Mouse (Mus musculus) MEL (cell line): ENCODE results near the gene Slc30a1.

Experiments used
- CTCF ChIP-seq, 3 experiments: IDR thresholded peaks in 2 of 3; conservative IDR thresholded peaks in 1 of 3; 2 replicates each; pipeline ENCODE4 v1.5.1; 2011 to 2012; ENCODE audit warnings: low read length in 3 of 3, low read depth in 2 of 3, mild to moderate bottlenecking in 2 of 3, improper control_type of control experiment in 1 of 3, inconsistent platforms in 1 of 3, mixed read lengths in 1 of 3, moderate library complexity in 1 of 3; ENCODE audit not compliant: control insufficient read depth in 1 of 3, insufficient read depth in 1 of 3, poor library complexity in 1 of 3, severe bottlenecking in 1 of 3
- MAFK ChIP-seq: IDR thresholded peaks from 2 replicates; pipeline ENCODE4 v1.6.1; 2011; ENCODE audit warnings: low read depth, mild to moderate bottlenecking, low read length, improper control_type of control experiment, borderline replicate concordance
- MAX ChIP-seq: IDR thresholded peaks from 2 replicates; pipeline ENCODE4 v1.6.1; 2011; ENCODE audit warnings: low read length, improper control_type of control experiment
- NELFE ChIP-seq: IDR thresholded peaks from 2 replicates; pipeline ENCODE4 v1.6.1; 2011; ENCODE audit warnings: low read depth, low read length, improper control_type of control experiment
- POLR2A ChIP-seq, 2 experiments: IDR thresholded peaks; 2 replicates each; pipeline ENCODE4 v1.6.1; 2011 to 2012; ENCODE audit warnings: low read length in 2 of 2, mild to moderate bottlenecking in 2 of 2, control low read depth in 1 of 2, improper control_type of control experiment in 1 of 2, low read depth in 1 of 2, moderate library complexity in 1 of 2; ENCODE audit not compliant: control insufficient read depth in 1 of 2, insufficient read depth in 1 of 2, poor library complexity in 1 of 2
- USF1 ChIP-seq: IDR thresholded peaks from 2 replicates; pipeline ENCODE4 v1.6.1; 2014; ENCODE audit warnings: low read depth, mild to moderate bottlenecking, inconsistent platforms, low read length, improper control_type of control experiment, moderate library complexity
- ZMIZ1 ChIP-seq: IDR thresholded peaks from 2 replicates; pipeline ENCODE4 v1.6.1; 2012; ENCODE audit warnings: low read depth, mild to moderate bottlenecking, inconsistent platforms, low read length, improper control_type of control experiment, moderate library complexity

DNA sequence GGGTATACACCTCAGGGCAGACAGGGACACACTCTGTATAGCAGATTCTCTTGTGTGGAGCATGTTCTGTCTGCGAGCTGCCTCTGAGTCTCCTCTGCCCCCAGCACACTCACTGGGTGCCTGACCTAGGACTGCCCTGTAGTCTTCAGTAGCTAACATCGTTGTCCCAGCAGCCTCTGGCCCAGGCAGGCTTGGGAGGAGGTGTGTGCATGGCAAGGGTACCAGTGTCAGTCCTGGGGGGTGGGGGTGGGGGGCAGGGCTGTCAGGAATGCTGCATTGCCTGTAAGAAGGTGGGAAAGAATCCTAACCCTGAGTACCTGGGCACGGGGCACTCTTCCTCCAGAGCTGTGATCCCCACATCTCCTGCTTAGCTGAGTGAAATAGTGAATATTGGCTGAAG, 20.1 kb downstream of the Slc30a1 start:
- no peak for TF ChIP-seq CTCF (IDR thresholded peaks at IDR 0.05 in 2 of 3, conservative IDR thresholded peaks at IDR 0.05 in 1 of 3; ENCODE audit: control insufficient read depth in 1 of 3, insufficient read depth in 1 of 3, low read depth in 2 of 3, low read length in 3 of 3, poor library complexity in 1 of 3, severe bottlenecking in 1 of 3)
- no peak for TF ChIP-seq USF1
- no peak for TF ChIP-seq MAX
- no peak for TF ChIP-seq MAFK
- no peak for TF ChIP-seq NELFE
- no peak for TF ChIP-seq ZMIZ1
- TF ChIP-seq POLR2A (IDR thresholded peaks at IDR 0.05; ENCODE audit: control insufficient read depth in 1 of 2, insufficient read depth in 1 of 2, low read depth in 1 of 2, low read length in 2 of 2, poor library complexity in 1 of 2): no peak
